Mouse (Mus musculus): ENCODE measurements at regions not wholly inside any gene's neighbourhood (a gene's known extent, or its start where the extent isn't known, plus 50 kb on each side); places are given as distances from the start of the nearest gene placed in this dataset.

GRCm38 (mm10) chr1:90288892-90289731, 85.3 kb downstream of the Ackr3 start:
- no peak for DNase-seq (ENCODE audit: low spot score in 2 of 2)

GRCm38 (mm10) chr1:90289732-90290215, 86.0 kb downstream of the Ackr3 start:
- DNase-seq (ENCODE audit: low spot score in 2 of 2) = no peak

GRCm38 (mm10) chr1:90290428-90291197, 86.8 kb downstream of the Ackr3 start:
- no peak for DNase-seq (ENCODE audit: low spot score in 2 of 2)

- DNase-seq (ENCODE audit: low spot score in 2 of 2) = no peak
Observed at GRCm38 (mm10) chr1:90291256-90291655, 87.5 kb downstream of the Ackr3 start.

- DNase-seq (ENCODE audit: low spot score in 2 of 2) = no peak
Observed at GRCm38 (mm10) chr1:90297751-90298150, 94.0 kb downstream of the Ackr3 start.

- no peak for DNase-seq (ENCODE audit: low spot score in 2 of 2)
Observed at GRCm38 (mm10) chr1:90300229-90300628, 96.4 kb downstream of the Ackr3 start.

DNA sequence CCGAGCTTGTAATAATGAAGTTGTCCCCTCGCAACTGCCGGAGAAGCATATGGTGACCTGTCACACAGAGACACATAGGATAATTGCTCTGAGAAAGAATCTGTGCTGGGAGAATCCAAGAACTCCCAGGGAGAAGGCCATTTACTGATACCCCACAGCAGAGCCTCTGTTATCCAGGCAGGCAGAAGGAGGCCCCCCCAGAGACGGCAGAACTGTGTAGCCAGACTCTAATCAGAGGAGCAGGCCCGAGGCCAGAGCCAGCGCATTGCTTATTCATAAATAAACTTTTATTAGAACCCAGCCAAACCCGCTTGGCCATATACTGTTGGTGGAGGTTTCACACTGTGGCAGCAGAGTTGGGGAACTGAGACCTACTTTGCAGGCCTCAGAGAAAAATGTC, 100.6 kb downstream of the Ackr3 start:
- DNase-seq (ENCODE audit: low spot score in 2 of 2) = no peak

- no peak for DNase-seq (ENCODE audit: low spot score in 2 of 2)
Observed at GRCm38 (mm10) chr1:90311016-90311415, 107.2 kb downstream of the Ackr3 start.

GRCm38 (mm10) chr1:90311649-90312442, 108.1 kb downstream of the Ackr3 start:
- DNase-seq (ENCODE audit: low spot score in 2 of 2) = no peak

DNA sequence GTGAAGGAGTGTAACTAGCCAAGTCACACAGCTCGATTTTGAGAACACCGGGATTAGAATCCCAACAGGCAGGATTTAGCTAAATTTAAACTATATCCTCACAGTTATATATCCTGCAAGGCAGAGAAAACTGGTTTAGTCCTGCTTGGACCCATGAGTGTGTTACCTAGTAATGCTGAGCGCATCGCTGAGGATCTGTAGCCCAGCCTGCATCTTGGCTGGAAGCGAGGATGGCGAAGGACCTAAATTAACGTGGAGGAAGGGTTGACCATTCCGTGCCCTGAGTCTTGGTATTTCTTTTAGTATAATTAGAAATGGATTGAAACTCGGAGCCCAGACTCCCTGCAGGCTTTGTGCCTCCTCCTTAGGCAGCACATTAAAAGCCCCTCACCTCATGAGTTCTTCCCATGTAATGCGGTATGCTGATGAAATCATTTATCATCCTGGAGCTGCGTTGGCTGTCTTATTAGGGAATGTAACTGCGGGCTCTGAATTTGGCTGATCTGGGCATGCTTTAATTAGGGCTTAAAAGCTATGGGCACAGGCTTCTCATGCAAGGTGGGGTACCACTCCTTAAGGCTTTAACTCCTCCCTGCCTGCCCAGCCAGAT, 110.1 kb downstream of the Ackr3 start:
- DNase-seq (ENCODE audit: low spot score in 2 of 2) = no peak

DNA sequence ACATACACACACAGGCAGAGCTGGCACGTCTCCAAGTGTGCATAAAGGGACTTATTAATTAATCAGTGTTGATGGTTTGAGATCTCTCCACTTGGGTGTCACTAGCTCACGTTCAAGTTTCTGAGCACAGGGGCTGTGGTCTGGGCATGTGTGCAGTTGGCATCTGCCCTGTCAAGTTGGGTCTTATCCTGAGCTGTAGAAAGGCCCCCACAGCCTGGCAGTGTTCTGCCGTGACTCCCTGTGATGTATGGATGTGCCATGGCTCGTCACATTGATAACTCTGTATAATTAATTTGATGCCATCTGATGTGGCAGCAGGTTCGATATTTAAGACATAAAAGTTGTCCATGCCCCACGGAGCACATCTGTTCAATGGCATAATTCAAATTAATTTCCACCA, 114.1 kb downstream of the Ackr3 start:
- DNase-seq (ENCODE audit: low spot score in 2 of 2) = no peak

DNA sequence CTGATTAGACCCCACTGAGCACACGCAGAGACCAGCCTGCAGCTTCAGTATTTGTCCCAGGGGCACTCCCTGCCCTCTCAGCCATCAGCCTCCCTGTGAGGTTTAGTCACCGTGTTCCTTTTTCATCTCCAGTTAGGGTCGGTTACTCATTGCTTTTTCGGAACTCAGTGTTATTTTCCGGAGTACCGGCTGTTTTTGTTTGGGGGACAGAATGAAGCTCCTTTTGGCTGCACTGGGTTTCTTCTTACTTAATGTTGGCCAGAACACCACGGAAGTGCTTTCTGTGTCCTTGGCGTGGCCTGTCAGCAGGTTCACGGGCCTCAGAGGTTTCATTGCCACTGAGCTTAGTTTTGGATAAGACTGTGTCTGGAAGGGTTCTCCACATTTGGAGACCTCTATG, 114.7 kb downstream of the Ackr3 start:
- DNase-seq (ENCODE audit: low spot score in 2 of 2) = no peak

GRCm38 (mm10) chr1:90320518-90320917, 116.7 kb downstream of the Ackr3 start:
- no peak for DNase-seq (ENCODE audit: low spot score in 2 of 2)

- no peak for DNase-seq (ENCODE audit: low spot score in 2 of 2)
Observed at GRCm38 (mm10) chr1:90321501-90321900, 117.7 kb downstream of the Ackr3 start.

GRCm38 (mm10) chr1:90327237-90327636, 123.5 kb downstream of the Ackr3 start:
- no peak for DNase-seq (ENCODE audit: low spot score in 2 of 2)

GRCm38 (mm10) chr1:90332531-90332930, 128.8 kb downstream of the Ackr3 start:
- DNase-seq (ENCODE audit: low spot score in 2 of 2) = no peak

- no peak for DNase-seq (ENCODE audit: low spot score in 2 of 2)
Observed at GRCm38 (mm10) chr1:90333676-90334430, 130.1 kb downstream of the Ackr3 start.

DNA sequence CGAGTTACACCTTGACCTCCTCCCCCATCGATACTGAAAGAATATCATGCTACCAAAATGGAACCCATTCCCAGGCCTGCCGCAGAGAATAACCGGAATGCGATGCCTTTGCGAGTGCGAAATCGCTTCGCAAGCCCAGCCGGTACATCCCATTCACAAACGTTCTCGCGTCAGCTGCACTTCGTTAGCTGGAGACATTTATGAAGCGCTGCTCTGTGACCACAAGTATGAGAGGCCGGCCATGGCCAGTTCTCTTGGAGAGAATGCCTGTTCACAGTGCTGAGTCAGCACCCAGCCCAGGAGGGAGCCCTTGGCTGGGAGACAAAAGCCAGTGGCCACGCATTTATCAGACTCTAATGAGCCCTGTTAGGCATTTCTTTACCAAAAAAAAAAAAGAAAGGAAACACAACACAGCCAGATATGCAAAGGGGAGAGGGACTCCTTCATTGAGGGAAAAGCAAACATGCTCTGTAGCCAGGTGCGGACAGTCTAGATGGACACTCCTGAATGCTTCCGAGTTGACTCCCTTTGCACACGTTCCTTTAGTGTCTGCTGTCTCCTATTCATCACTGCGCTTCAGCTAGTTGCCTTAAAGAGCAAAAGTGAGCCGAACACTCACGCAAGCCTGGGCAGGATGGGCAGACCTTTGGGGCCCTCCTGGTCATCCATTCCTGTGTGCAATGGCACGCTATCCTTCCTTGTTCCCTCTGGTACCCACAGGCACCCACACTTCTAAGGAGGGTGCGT, 131.4 kb downstream of the Ackr3 start:
- no peak for DNase-seq (ENCODE audit: low spot score in 2 of 2)

GRCm38 (mm10) chr1:90337876-90338316, 134.1 kb downstream of the Ackr3 start:
- DNase-seq (ENCODE audit: low spot score in 2 of 2) = no peak

DNA sequence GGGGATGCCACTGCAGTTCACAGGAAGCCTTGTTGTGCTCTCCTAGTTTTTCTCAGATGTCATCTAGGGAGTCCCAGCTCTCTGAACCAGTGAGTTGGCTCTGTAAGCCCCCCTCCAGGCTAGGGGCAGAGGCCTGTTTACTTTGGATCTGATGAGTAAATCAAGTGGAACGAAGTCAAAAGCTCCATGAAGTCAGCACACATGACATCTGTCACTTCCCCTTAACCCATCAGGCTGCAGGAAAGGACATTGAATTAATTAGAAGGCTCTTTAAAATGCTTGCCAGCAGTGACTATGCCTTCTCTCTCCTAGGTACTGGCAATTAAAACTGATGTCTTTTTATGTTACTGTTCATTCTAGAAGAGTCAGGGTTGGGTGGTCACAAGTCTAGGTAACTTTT, 138.6 kb downstream of the Ackr3 start:
- DNase-seq (ENCODE audit: low spot score in 2 of 2) = no peak
